Mouse (Mus musculus) heart, embryonic 11.5 days (tissue): ENCODE data around the gene Cdk15. TPM values are rescaled to one million over a fixed set of nuclear protein-coding genes. Genes with fewer than 3 reads are reported as not detected.

Experiments
- ATAC-seq: fragments of 200-750 bp; cut with Nextera tagmentation; replicated peaks from 2 replicates; pipeline ENCODE4 v1.8.0; 2017; ENCODE audit warnings: moderate library complexity; ENCODE audit not compliant: insufficient number of reproducible peaks, low FRiP score, low TSS enrichment
- H3K27ac ChIP-seq: fragments of 300-500 bp; sonication (generic); 2 replicates; pipeline ENCODE4 v1.5.1; 2014; ENCODE audit warnings: mild to moderate bottlenecking, low read depth, low read length
- H3K27me3 ChIP-seq: fragments of 300-500 bp; sonication (generic); 2 replicates; pipeline ENCODE4 v1.6.1; 2014; ENCODE audit warnings: mild to moderate bottlenecking, low read length, mixed read lengths; ENCODE audit not compliant: control insufficient read depth, insufficient read depth
- H3K36me3 ChIP-seq: fragments of 300-500 bp; sonication (generic); 2 replicates; pipeline ENCODE4 v1.6.1; 2014; ENCODE audit warnings: mild to moderate bottlenecking, low read length, moderate library complexity, mixed read lengths; ENCODE audit not compliant: control insufficient read depth, insufficient read depth
- H3K4me1 ChIP-seq: fragments of 300-500 bp; sonication (generic); 2 replicates; pipeline ENCODE4 v1.6.1; 2014; ENCODE audit warnings: low read length; ENCODE audit not compliant: control insufficient read depth, insufficient read depth
- H3K4me2 ChIP-seq: fragments of 300-500 bp; sonication (generic); 2 replicates; pipeline ENCODE4 v1.6.1; 2014; ENCODE audit warnings: mild to moderate bottlenecking, moderate library complexity
- H3K4me3 ChIP-seq: fragments of 300-500 bp; sonication (generic); 2 replicates; pipeline ENCODE4 v1.5.1; 2014; ENCODE audit warnings: low read depth, low read length
- H3K9ac ChIP-seq: fragments of 300-500 bp; sonication (generic); 2 replicates; pipeline ENCODE4 v1.6.1; 2014; ENCODE audit warnings: mild to moderate bottlenecking, low read depth, low read length, moderate library complexity
- H3K9me3 ChIP-seq: fragments of 300-500 bp; sonication (generic); replicated peaks from 2 replicates; pipeline ENCODE4 v1.6.1; 2016; ENCODE audit warnings: low read length; ENCODE audit not compliant: control insufficient read depth
- WGBS: fragments of 180-500 bp; shearing (Covaris S2); extraction: QIAGEN DNeasy Blood & Tissue Kit; methylation state at CpG from one replicate; pipeline ENCODE4 v1.1.7; 2014; ENCODE audit not compliant: insufficient replicate concordance; 5-methylcytosine and 5-hydroxymethylcytosine counted together
- polyA plus RNA-seq: library from polyadenylated mRNA; unstranded; fragments of >200 nt; fragmentation: Nextera tagmentation; extraction: Ambion mirVana; gene quantifications from 2 replicates; pipeline ENCODE4 v1.2.1, GENCODE M21; 2014

The Cdk15 gene
- polyA plus RNA-seq, 1 experiment from 2014 or later = 0.50 TPM

DNA sequence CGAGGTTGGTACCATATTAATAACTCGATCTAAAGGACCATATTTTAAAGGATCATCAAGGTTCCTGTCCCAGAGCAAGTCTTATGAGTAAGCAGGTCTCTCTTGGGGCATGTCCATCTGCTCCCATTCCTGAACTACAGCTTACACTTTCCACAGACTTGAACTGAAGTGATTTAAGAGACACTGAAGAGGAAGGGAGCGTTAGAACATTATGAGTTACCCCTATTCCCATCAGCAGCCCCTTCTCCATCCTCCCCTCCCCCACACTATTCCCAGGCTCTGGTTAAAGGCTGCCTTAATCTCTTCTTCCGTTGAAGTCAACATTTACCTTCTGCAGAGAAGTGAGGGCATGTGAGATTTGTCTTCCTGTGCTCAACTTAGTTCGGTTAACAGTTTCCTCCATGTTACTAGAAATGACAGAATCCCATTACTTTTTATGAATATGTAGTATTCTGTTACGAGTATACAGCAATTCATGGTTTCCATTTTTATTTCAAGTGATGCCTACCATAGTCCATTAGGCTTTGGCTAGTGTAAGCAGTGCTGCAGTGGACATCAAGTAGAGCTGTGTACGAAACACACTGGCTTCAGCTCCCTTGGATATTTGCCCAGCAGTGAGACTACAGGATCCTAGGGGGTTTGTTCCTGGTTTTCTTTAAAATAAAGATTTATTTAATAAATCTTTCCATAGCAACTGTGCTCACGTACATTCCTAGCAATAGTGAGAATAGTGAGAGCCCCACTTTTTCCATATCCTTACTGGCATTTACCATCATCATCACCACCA, 56.6 kb downstream of the Cdk15 start:
- H3K9me3 ChIP-seq = no peaks in the 10 kb centered on the region
- H3K27ac ChIP-seq = no peak overlapping the region
- H3K4me3 ChIP-seq = no peak overlapping the region
- no peaks in the 10 kb centered on the region for H3K4me1 ChIP-seq
- no peak for ATAC-seq
- H3K4me2 ChIP-seq = no peak overlapping the region
- no peak overlapping the region for H3K9ac ChIP-seq
- 64% methylated on average over 8 of the region's 8 CpGs for WGBS
- H3K36me3 ChIP-seq = no peaks in the 10 kb centered on the region
- H3K27me3 ChIP-seq = peaks cover 6% of the 10 kb centered on the region

GRCm38 (mm10) chr1:59315057-59315807, 58.5 kb downstream of the Cdk15 start:
- no peaks in the 10 kb centered on the region for H3K4me1 ChIP-seq
- H3K4me3 ChIP-seq = no peak overlapping the region
- no peak overlapping the region for H3K27ac ChIP-seq
- peaks cover 9% of the 10 kb centered on the region for H3K27me3 ChIP-seq
- H3K36me3 ChIP-seq = no peaks in the 10 kb centered on the region
- ATAC-seq = no peak
- no peak overlapping the region for H3K4me2 ChIP-seq
- no peaks in the 10 kb centered on the region for H3K9me3 ChIP-seq
- H3K9ac ChIP-seq = no peak overlapping the region
- 16% methylated on average over 5 of the region's 5 CpGs for WGBS

DNA sequence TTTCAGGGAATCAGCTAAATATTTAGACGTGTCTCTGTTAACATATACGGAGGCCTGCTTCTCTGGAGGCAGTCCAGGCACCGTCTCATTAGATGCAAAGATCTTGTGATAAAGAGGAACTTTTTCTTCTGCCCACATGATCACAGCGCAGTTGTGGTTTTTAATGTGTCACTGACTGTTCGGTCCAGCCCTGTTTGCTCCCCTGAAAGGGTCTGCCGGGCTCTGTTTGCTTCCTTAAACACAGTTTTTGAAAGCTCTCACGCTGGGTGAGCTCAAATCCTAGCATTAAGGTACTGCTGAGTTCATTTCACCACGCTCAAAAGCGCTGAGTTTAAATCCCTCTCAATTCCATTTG, 59.3 kb downstream of the Cdk15 start:
- no peak overlapping the region for H3K4me2 ChIP-seq
- no peak for ATAC-seq

DNA sequence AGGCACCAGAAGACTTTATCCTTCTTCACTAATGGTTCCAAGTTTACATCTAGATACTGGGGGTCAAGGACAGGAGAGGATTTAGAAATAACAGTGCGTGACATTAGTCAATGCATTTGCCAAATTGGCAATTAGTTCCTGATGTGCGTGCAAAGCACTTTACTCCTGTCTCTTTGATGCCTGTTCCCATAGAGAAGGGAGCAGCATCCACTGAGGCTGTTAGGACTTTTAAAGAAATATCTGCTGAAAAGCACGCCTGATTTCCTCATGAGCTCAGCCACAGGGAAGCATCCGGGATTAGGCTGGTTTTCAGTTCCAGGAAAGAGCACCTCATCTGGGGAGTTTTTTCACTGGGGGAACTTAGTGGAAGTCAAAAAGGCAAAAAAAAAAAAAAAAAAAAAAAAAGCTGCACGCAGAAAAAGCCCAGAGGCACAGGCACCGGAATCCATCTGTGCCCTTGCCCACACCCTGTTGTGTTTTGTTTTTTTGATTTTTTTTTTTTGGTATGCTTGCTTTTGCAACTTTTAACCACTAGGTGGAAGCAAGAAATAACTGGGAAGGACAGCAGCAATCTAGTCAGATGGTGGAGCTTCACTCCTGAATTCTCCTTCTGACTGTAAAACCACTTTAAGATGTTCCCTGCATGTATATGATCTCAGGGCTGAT, 59.8 kb downstream of the Cdk15 start:
- no peak for ATAC-seq
- Histone ChIP-seq H3K4me2 (peak overlapping the region; percentile 36), H3K4me1 (peaks cover 6% of the 10 kb centered on the region), H3K36me3 (no peaks in the 10 kb centered on the region), H3K27ac (no peak overlapping the region), H3K9ac (no peak overlapping the region), H3K27me3 (peaks cover 9% of the 10 kb centered on the region), H3K4me3 (no peak overlapping the region), H3K9me3 (no peaks in the 10 kb centered on the region)
- WGBS = 13% methylated on average over 6 of the region's 6 CpGs

More for the DNA sequence above, 59.3 kb downstream of the Cdk15 start:
- H3K9me3 ChIP-seq = no peaks in the 10 kb centered on the region
- no peak overlapping the region for H3K4me3 ChIP-seq
- WGBS = 14% methylated on average over 9 of the region's 9 CpGs
- H3K36me3 ChIP-seq = no peaks in the 10 kb centered on the region
- no peak overlapping the region for H3K9ac ChIP-seq
- H3K4me1 ChIP-seq = peaks cover under 1% of the 10 kb centered on the region
- H3K27me3 ChIP-seq = peaks cover 9% of the 10 kb centered on the region
- H3K27ac ChIP-seq = no peak overlapping the region

DNA sequence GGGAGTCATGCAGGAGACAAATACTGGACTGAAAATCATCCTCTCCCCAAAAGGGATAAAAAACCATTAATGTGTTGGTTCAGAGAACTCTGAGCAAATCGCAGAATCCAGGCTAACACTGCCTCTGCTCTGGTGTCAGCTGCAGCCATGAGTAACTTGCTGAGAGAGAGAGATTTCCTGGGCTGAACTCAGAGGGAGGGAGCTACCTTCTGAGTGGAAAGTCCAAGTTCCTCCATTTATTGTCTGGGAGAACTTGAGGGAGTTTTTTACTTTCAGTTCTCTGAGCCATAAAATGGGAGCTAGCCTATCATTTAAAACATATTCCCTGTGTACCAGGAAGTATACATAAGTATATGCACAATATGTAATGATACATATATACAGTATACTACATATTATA, 60.7 kb downstream of the Cdk15 start:
- Histone ChIP-seq H3K9ac (no peak overlapping the region), H3K36me3 (no peaks in the 10 kb centered on the region), H3K4me3 (no peak overlapping the region), H3K9me3 (no peaks in the 10 kb centered on the region), H3K4me2 (no peak overlapping the region), H3K27ac (no peak overlapping the region), H3K27me3 (peaks cover 7% of the 10 kb centered on the region), H3K4me1 (peaks cover 9% of the 10 kb centered on the region)
- no peak for ATAC-seq
- 83% methylated on average over 1 of the region's 1 CpGs for WGBS

DNA sequence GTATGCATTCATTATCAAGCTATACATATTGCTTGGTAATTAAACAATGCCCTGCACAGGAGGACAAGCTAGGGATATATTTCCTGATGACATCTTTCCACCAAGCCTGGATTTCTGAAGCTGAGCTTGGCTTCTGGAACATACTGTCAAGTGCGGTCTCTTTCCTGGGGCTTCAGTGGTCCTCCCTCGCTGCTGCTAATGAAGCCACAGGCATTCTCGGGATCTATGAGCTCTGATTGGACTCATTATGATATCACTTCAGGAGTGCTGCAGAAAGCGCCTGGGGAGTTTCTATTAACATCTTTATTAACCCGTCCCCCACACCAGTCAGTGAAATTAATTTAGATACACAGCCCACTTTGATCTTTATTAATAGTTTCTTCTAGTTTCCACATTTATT, 62.2 kb downstream of the Cdk15 start:
- H3K9me3 ChIP-seq = no peaks in the 10 kb centered on the region
- H3K4me1 ChIP-seq = peaks cover 12% of the 10 kb centered on the region
- H3K9ac ChIP-seq = no peak overlapping the region
- WGBS = 65% methylated on average over 5 of the region's 5 CpGs
- no peak overlapping the region for H3K4me3 ChIP-seq
- H3K4me2 ChIP-seq = no peak overlapping the region
- peaks cover 6% of the 10 kb centered on the region for H3K27me3 ChIP-seq
- no peaks in the 10 kb centered on the region for H3K36me3 ChIP-seq
- H3K27ac ChIP-seq = no peak overlapping the region
- ATAC-seq = no peak

DNA sequence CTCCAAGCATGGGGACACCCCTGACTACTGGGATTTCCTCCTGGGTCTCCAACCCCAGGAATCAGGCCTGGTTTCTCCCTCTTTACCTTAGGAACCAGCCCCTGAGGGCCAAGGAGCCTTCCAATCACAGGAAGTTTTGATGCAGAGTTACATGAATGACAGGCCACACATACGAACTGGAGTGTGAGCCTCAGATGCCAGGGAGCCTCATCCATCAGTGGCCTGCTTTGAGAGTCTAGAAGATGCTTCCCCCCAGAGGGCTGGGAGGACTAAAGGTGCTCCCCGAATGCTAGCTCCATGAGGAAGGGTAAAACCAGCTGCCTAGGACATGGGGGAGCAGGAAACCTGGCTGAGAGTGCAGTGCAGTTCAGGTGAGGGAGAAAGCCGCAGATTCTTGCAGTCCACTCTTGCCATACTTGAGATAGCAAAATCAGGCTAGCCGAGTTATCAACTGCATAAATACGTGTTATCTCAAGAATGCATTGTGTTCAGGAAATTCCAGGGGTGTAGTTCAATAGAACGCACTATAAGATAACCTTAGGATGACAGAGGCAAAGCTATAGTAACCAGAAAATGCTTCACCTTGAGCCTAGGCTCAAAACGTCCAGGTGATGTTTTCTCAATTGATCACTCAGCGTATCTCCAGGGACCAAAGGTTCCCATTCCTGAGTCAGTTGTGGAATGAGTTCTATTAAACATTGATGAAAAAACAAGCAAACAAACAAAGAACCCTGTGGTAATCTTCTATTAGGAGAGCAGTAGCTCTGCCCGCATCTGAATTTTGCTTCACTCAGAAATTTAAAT, 64.6 kb downstream of the Cdk15 start:
- H3K4me1 ChIP-seq = peaks cover 12% of the 10 kb centered on the region
- 0 out of 2 replicates have a peak overlapping the region, but pooled peaks have one; percentile 19 for H3K9ac ChIP-seq
- H3K4me2 ChIP-seq = no peak overlapping the region
- no peak for ATAC-seq
- WGBS = 33% methylated on average over 9 of the region's 9 CpGs
- H3K27me3 ChIP-seq = 0 out of 2 replicates have a peak, but pooled peaks cover 3% of the 10 kb centered on the region
- no peak overlapping the region for H3K27ac ChIP-seq
- H3K36me3 ChIP-seq = no peaks in the 10 kb centered on the region
- no peak overlapping the region for H3K4me3 ChIP-seq
- no peaks in the 10 kb centered on the region for H3K9me3 ChIP-seq
